Mouse (Mus musculus) testis, adult 2 months (tissue): ENCODE results near the gene Tnfsf9.

Experiments
- CTCF ChIP-seq: fragments of 200-500 bp; IDR thresholded peaks from 2 replicates; pipeline ENCODE4 v1.5.1; 2012; ENCODE audit warnings: low read depth, mild to moderate bottlenecking, inconsistent platforms, low read length, moderate library complexity; ENCODE audit not compliant: control insufficient read depth, insufficient read depth, insufficient replicate concordance
- POLR2A ChIP-seq: fragments of 200-500 bp; IDR thresholded peaks from 2 replicates; pipeline ENCODE4 v1.6.1; 2012; ENCODE audit warnings: low read depth, mild to moderate bottlenecking, inconsistent platforms, low read length, moderate library complexity; ENCODE audit not compliant: control insufficient read depth

- TF ChIP-seq CTCF (no peak), POLR2A (no peak)
Observed at GRCm38 (mm10) chr17:57105181-57106034, at the start of gene Tnfsf9.
